Mouse (Mus musculus): ENCODE measurements around the gene Opa3. TPM values are rescaled to one million over a fixed set of nuclear protein-coding genes. Genes with fewer than 3 reads are reported as not detected.

The Opa3 gene
- total RNA-seq (2014; fragmentation: Nextera tagmentation): 13.8 and 14.2 TPM in 2 replicates
- 14.8 and 15.2 TPM in 2 replicates for total RNA-seq (2017)
- 7.7 and 8.4 TPM in 2 replicates for polyA plus RNA-seq (2012)

GRCm38 (mm10) chr7:19227883-19228792 lies at the start of gene Opa3:
TSS of gene Opa3 (plus strand) at chr7:19228334.
- TF ChIP-seq POLR2AphosphoS5 (IDR thresholded peaks at IDR 0.05; ENCODE audit: insufficient replicate concordance, low read depth, low read length) (no peak), TAL1 (conservative IDR thresholded peaks at IDR 0.05; ENCODE audit: low read depth, low read length) (no peak), GATA1 (IDR thresholded peaks at IDR 0.05; ENCODE audit: borderline replicate concordance, low read length) (no peak), GATA2 (IDR thresholded peaks at IDR 0.05; ENCODE audit: borderline replicate concordance, low read depth, low read length) (no peak), CTCF (IDR thresholded peaks at IDR 0.05; ENCODE audit: low read depth, low read length) (no peak)
- H3K36me3 ChIP-seq (replicated peaks): peaks cover 55% of the 10 kb centered on the region
- DNase-seq (ENCODE audit: low spot score) (peak; percentile 95), ATAC-seq (ENCODE audit: extremely low read depth, insufficient number of reproducible peaks, low FRiP score, poor library complexity, severe bottlenecking) (peak; percentile 86)
- H3K27me3 ChIP-seq (ENCODE audit: insufficient read depth, low read length): no peaks in the 10 kb centered on the region
- H3K4me3 ChIP-seq (ENCODE audit: low read depth, low read length): peak within 1 kb of the TSS; percentile 80
- H3K4me1 ChIP-seq (ENCODE audit: insufficient read depth, low read depth, low read length): peaks cover 45% of the 10 kb centered on the region
- no peaks in the 10 kb centered on the region for H3K9me3 ChIP-seq (replicated peaks)

GRCm38 (mm10) chr7:19178443-19179092 lies 49.6 kb upstream of the Opa3 start:
- TF ChIP-seq TAL1 (conservative IDR thresholded peaks at IDR 0.05; ENCODE audit: low read depth, low read length) (no peak), GATA2 (IDR thresholded peaks at IDR 0.05; ENCODE audit: borderline replicate concordance, low read depth, low read length) (no peak), GATA1 (IDR thresholded peaks at IDR 0.05; ENCODE audit: borderline replicate concordance, low read length) (no peak), CTCF (IDR thresholded peaks at IDR 0.05; ENCODE audit: low read depth, low read length) (peak; percentile 64)

GRCm38 (mm10) chr7:19179173-19179572 lies 49.0 kb upstream of the Opa3 start:
- DNase-seq (ENCODE audit: low spot score): no peak
- Histone ChIP-seq H3K36me3 (replicated peaks) (peaks cover 15% of the 10 kb centered on the region), H3K27me3 (ENCODE audit: insufficient read depth, low read length) (peaks cover 32% of the 10 kb centered on the region), H3K4me3 (ENCODE audit: low read depth, low read length) (no peak overlapping the region; the same call in 1 of the 2 replicates), H3K4me1 (ENCODE audit: insufficient read depth, low read depth, low read length) (peaks cover 63% of the 10 kb centered on the region), H3K9me3 (replicated peaks) (peaks cover 9% of the 10 kb centered on the region)
- ATAC-seq (ENCODE audit: extremely low read depth, insufficient number of reproducible peaks, low FRiP score, poor library complexity, severe bottlenecking): no peak
- no peak for TF ChIP-seq CTCF (IDR thresholded peaks at IDR 0.05; ENCODE audit: low read depth, low read length)
- no peak for TF ChIP-seq POLR2AphosphoS5 (IDR thresholded peaks at IDR 0.05; ENCODE audit: insufficient replicate concordance, low read depth, low read length)
- TF ChIP-seq GATA1 (IDR thresholded peaks at IDR 0.05; ENCODE audit: borderline replicate concordance, low read length): no peak
- no peak for TF ChIP-seq TAL1 (conservative IDR thresholded peaks at IDR 0.05; ENCODE audit: low read depth, low read length)
- TF ChIP-seq GATA2 (IDR thresholded peaks at IDR 0.05; ENCODE audit: borderline replicate concordance, low read depth, low read length): no peak

More at GRCm38 (mm10) chr7:19178443-19179092, 49.6 kb upstream of the Opa3 start:
- ATAC-seq (ENCODE audit: extremely low read depth, insufficient number of reproducible peaks, low FRiP score, poor library complexity, severe bottlenecking): 0 out of 2 replicates have a peak, but pooled peaks have one; percentile 29
- Histone ChIP-seq H3K4me1 (ENCODE audit: insufficient read depth, low read depth, low read length) (peaks cover 63% of the 10 kb centered on the region), H3K27me3 (ENCODE audit: insufficient read depth, low read length) (peaks cover 33% of the 10 kb centered on the region), H3K9me3 (replicated peaks) (peaks cover 9% of the 10 kb centered on the region), H3K4me3 (ENCODE audit: low read depth, low read length) (no peak overlapping the region; the same call in 1 of the 2 replicates), H3K36me3 (replicated peaks) (peaks cover 10% of the 10 kb centered on the region)
- DNase-seq (ENCODE audit: low spot score): peak; percentile 47

- H3K4me3 ChIP-seq (ENCODE audit: low read depth, low read length): no peak overlapping the region
- peaks cover 23% of the 10 kb centered on the region for H3K36me3 ChIP-seq (replicated peaks)
- DNase-seq (ENCODE audit: low spot score) (no peak), ATAC-seq (ENCODE audit: extremely low read depth, insufficient number of reproducible peaks, low FRiP score, poor library complexity, severe bottlenecking) (no peak)
- no peak for TF ChIP-seq POLR2AphosphoS5 (IDR thresholded peaks at IDR 0.05; ENCODE audit: insufficient replicate concordance, low read depth, low read length)
- TF ChIP-seq TAL1 (conservative IDR thresholded peaks at IDR 0.05; ENCODE audit: low read depth, low read length): no peak
- no peak for TF ChIP-seq CTCF (IDR thresholded peaks at IDR 0.05; ENCODE audit: low read depth, low read length)
- TF ChIP-seq GATA2 (IDR thresholded peaks at IDR 0.05; ENCODE audit: borderline replicate concordance, low read depth, low read length): no peak
- TF ChIP-seq GATA1 (IDR thresholded peaks at IDR 0.05; ENCODE audit: borderline replicate concordance, low read length): no peak
- peaks cover 9% of the 10 kb centered on the region for H3K9me3 ChIP-seq (replicated peaks)
- peaks cover 32% of the 10 kb centered on the region for H3K27me3 ChIP-seq (ENCODE audit: insufficient read depth, low read length)
- peaks cover 70% of the 10 kb centered on the region for H3K4me1 ChIP-seq (ENCODE audit: insufficient read depth, low read depth, low read length)
Measured at GRCm38 (mm10) chr7:19179936-19180335, 48.2 kb upstream of the Opa3 start.

GRCm38 (mm10) chr7:19180862-19181429 lies 47.2 kb upstream of the Opa3 start:
- Histone ChIP-seq H3K9me3 (replicated peaks) (peaks cover 9% of the 10 kb centered on the region), H3K4me1 (ENCODE audit: insufficient read depth, low read depth, low read length) (peaks cover 70% of the 10 kb centered on the region), H3K36me3 (replicated peaks) (peaks cover 32% of the 10 kb centered on the region), H3K4me3 (ENCODE audit: low read depth, low read length) (peak overlapping the region; percentile 82), H3K27me3 (ENCODE audit: insufficient read depth, low read length) (peaks cover 27% of the 10 kb centered on the region)
- TF ChIP-seq POLR2AphosphoS5 (IDR thresholded peaks at IDR 0.05; ENCODE audit: insufficient replicate concordance, low read depth, low read length) (no peak), GATA2 (IDR thresholded peaks at IDR 0.05; ENCODE audit: borderline replicate concordance, low read depth, low read length) (no peak), CTCF (IDR thresholded peaks at IDR 0.05; ENCODE audit: low read depth, low read length) (no peak), GATA1 (IDR thresholded peaks at IDR 0.05; ENCODE audit: borderline replicate concordance, low read length) (no peak), TAL1 (conservative IDR thresholded peaks at IDR 0.05; ENCODE audit: low read depth, low read length) (no peak)
- ATAC-seq (ENCODE audit: extremely low read depth, insufficient number of reproducible peaks, low FRiP score, poor library complexity, severe bottlenecking) (peak; percentile 45; the same call in 1 of the 2 replicates), DNase-seq (ENCODE audit: low spot score) (peak; percentile 80)
